Mouse (Mus musculus) hindbrain, embryonic 12.5 days (tissue): ENCODE results near the gene Gfod1. TPM values are rescaled to one million over a fixed set of nuclear protein-coding genes. Genes with fewer than 3 reads are reported as not detected.

Experiments used
- ATAC-seq: fragments of 200-750 bp; cut with Nextera tagmentation; 2 replicates; pipeline ENCODE4 v1.8.0; 2017; ENCODE audit warnings: moderate TSS enrichment; ENCODE audit not compliant: low FRiP score
- H3K27ac ChIP-seq: fragments of 300-500 bp; sonication (generic); 2 replicates; pipeline ENCODE4 v1.5.1; 2016; ENCODE audit warnings: mild to moderate bottlenecking
- H3K27me3 ChIP-seq: fragments of 300-500 bp; sonication (generic); 2 replicates; pipeline ENCODE4 v1.6.1; 2016; ENCODE audit warnings: mild to moderate bottlenecking
- H3K36me3 ChIP-seq: fragments of 300-500 bp; sonication (generic); 2 replicates; pipeline ENCODE4 v1.6.1; 2016; ENCODE audit warnings: mild to moderate bottlenecking
- H3K4me1 ChIP-seq: fragments of 300-500 bp; sonication (generic); 2 replicates; pipeline ENCODE4 v1.6.1; 2016
- H3K4me2 ChIP-seq: fragments of 300-500 bp; sonication (generic); replicated peaks from 2 replicates; pipeline ENCODE4 v1.6.1; 2016; ENCODE audit warnings: mild to moderate bottlenecking
- H3K4me3 ChIP-seq: fragments of 300-500 bp; sonication (generic); 2 replicates; pipeline ENCODE4 v1.5.1; 2016; ENCODE audit warnings: mild to moderate bottlenecking
- H3K9ac ChIP-seq: fragments of 300-500 bp; sonication (generic); 2 replicates; pipeline ENCODE4 v1.6.1; 2016; ENCODE audit warnings: mild to moderate bottlenecking, moderate library complexity
- H3K9me3 ChIP-seq: fragments of 300-500 bp; sonication (generic); replicated peaks from 2 replicates; pipeline ENCODE4 v1.6.1; 2016; ENCODE audit warnings: mild to moderate bottlenecking
- WGBS: fragments of 180-500 bp; shearing (Covaris S2); methylation state at CpG from one replicate; pipeline ENCODE4 v1.1.7; 2016; 5-methylcytosine and 5-hydroxymethylcytosine counted together
- polyA plus RNA-seq: library from polyadenylated mRNA; unstranded; fragments of >200 nt; fragmentation: Nextera tagmentation; extraction: Ambion mirVana; gene quantifications from 2 replicates; pipeline ENCODE4 v1.2.1, GENCODE M21; 2016

Gfod1 gene
- polyA plus RNA-seq, 1 experiment from 2014 or later, result 1.2 TPM

- no peak overlapping the region for H3K9ac ChIP-seq
- H3K9me3 ChIP-seq, result no peaks in the 10 kb centered on the region
- H3K4me2 ChIP-seq, result no peak overlapping the region
- ATAC-seq, result no peak
- 92% methylated on average over 4 of the region's 4 CpGs for WGBS
- H3K4me3 ChIP-seq, result no peak overlapping the region
- H3K36me3 ChIP-seq, result no peaks in the 10 kb centered on the region
- no peaks in the 10 kb centered on the region; the same call in 1 of the 2 replicates for H3K4me1 ChIP-seq
- H3K27ac ChIP-seq, result no peak overlapping the region
- no peaks in the 10 kb centered on the region for H3K27me3 ChIP-seq
Observed at GRCm38 (mm10) chr13:43187736-43188135, 116.2 kb downstream of the Gfod1 start.

- peak; percentile 52 for ATAC-seq
- 60% methylated on average over 8 of the region's 8 CpGs for WGBS
- Histone ChIP-seq H3K4me2 (peak overlapping the region; percentile 41), H3K36me3 (no peaks in the 10 kb centered on the region), H3K9ac (no peak overlapping the region), H3K4me3 (no peak overlapping the region), H3K27me3 (0 out of 2 replicates have a peak, but pooled peaks cover 4% of the 10 kb centered on the region), H3K4me1 (no peaks in the 10 kb centered on the region; the same call in 1 of the 2 replicates), H3K9me3 (no peaks in the 10 kb centered on the region), H3K27ac (no peak overlapping the region)
Observed at GRCm38 (mm10) chr13:43183248-43184055, 120.5 kb downstream of the Gfod1 start.

- H3K27me3 ChIP-seq, result 0 out of 2 replicates have a peak, but pooled peaks cover 4% of the 10 kb centered on the region
Observed at GRCm38 (mm10) chr13:43182465-43183201, 121.3 kb downstream of the Gfod1 start.

GRCm38 (mm10) chr13:43181104-43181503, 122.9 kb downstream of the Gfod1 start:
- Histone ChIP-seq H3K4me1 (no peaks in the 10 kb centered on the region; the same call in 1 of the 2 replicates), H3K27ac (no peak overlapping the region), H3K27me3 (0 out of 2 replicates have a peak, but pooled peaks cover 4% of the 10 kb centered on the region), H3K4me2 (no peak overlapping the region), H3K4me3 (no peak overlapping the region), H3K9me3 (no peaks in the 10 kb centered on the region), H3K9ac (no peak overlapping the region), H3K36me3 (no peaks in the 10 kb centered on the region)
- ATAC-seq, result no peak
- WGBS, result 57% methylated on average over 7 of the region's 7 CpGs

More at GRCm38 (mm10) chr13:43182465-43183201, 121.3 kb downstream of the Gfod1 start:
- Histone ChIP-seq H3K4me2 (peak overlapping the region; percentile 41), H3K4me1 (no peaks in the 10 kb centered on the region; the same call in 1 of the 2 replicates), H3K9ac (0 out of 2 replicates have a peak overlapping the region, but pooled peaks have one; percentile 0), H3K27ac (no peak overlapping the region), H3K4me3 (no peak overlapping the region), H3K36me3 (no peaks in the 10 kb centered on the region), H3K9me3 (no peaks in the 10 kb centered on the region)
- 18% methylated on average over 14 of the region's 14 CpGs for whole genome bisulfite sequencing
- ATAC-seq, result peak; percentile 54; the same call in 1 of the 2 replicates

GRCm38 (mm10) chr13:43177317-43177716, 126.7 kb downstream of the Gfod1 start:
- no peaks in the 10 kb centered on the region for H3K4me1 ChIP-seq
- WGBS, result 87% methylated on average over 7 of the region's 7 CpGs
- H3K9ac ChIP-seq, result no peak overlapping the region
- no peak for ATAC-seq
- H3K27me3 ChIP-seq, result 0 out of 2 replicates have a peak, but pooled peaks cover 2% of the 10 kb centered on the region
- H3K4me3 ChIP-seq, result no peak overlapping the region
- no peaks in the 10 kb centered on the region for H3K36me3 ChIP-seq
- H3K9me3 ChIP-seq, result no peaks in the 10 kb centered on the region
- no peak overlapping the region for H3K27ac ChIP-seq
- no peak overlapping the region for H3K4me2 ChIP-seq

GRCm38 (mm10) chr13:43176676-43177075, 127.3 kb downstream of the Gfod1 start:
- Histone ChIP-seq H3K4me2 (no peak overlapping the region), H3K27me3 (no peaks in the 10 kb centered on the region), H3K4me3 (no peak overlapping the region), H3K9me3 (no peaks in the 10 kb centered on the region), H3K27ac (no peak overlapping the region), H3K9ac (no peak overlapping the region), H3K4me1 (peaks cover 5% of the 10 kb centered on the region; the same call in 1 of the 2 replicates), H3K36me3 (no peaks in the 10 kb centered on the region)
- no peak for ATAC-seq
- WGBS, result 96% methylated on average over 3 of the region's 3 CpGs

- Histone ChIP-seq H3K36me3 (peaks cover 7% of the 10 kb centered on the region; the same call in 1 of the 2 replicates), H3K9me3 (no peaks in the 10 kb centered on the region), H3K27me3 (no peaks in the 10 kb centered on the region), H3K27ac (no peak overlapping the region), H3K9ac (no peak overlapping the region), H3K4me2 (no peak overlapping the region), H3K4me1 (peaks cover 5% of the 10 kb centered on the region; the same call in 1 of the 2 replicates), H3K4me3 (no peak overlapping the region)
- ATAC-seq, result no peak
- whole genome bisulfite sequencing, result 16% methylated on average over 9 of the region's 9 CpGs
Observed at GRCm38 (mm10) chr13:43173262-43173661, 130.7 kb downstream of the Gfod1 start.

- H3K9ac ChIP-seq, result 0 out of 2 replicates have a peak overlapping the region, but pooled peaks have one; percentile 72
- no peaks in the 10 kb centered on the region for H3K27me3 ChIP-seq
- H3K9me3 ChIP-seq, result no peaks in the 10 kb centered on the region
- H3K27ac ChIP-seq, result no peak overlapping the region
- no peak for ATAC-seq
- peak overlapping the region; percentile 59 for H3K4me2 ChIP-seq
- H3K4me1 ChIP-seq, result peaks cover 5% of the 10 kb centered on the region; the same call in 1 of the 2 replicates
- H3K36me3 ChIP-seq, result peaks cover 15% of the 10 kb centered on the region; the same call in 1 of the 2 replicates
- peak overlapping the region; percentile 68 for H3K4me3 ChIP-seq
- 38% methylated on average over 14 of the region's 14 CpGs for WGBS
Observed at GRCm38 (mm10) chr13:43172036-43172713, 131.8 kb downstream of the Gfod1 start.

GRCm38 (mm10) chr13:43171020-43171710, 132.8 kb downstream of the Gfod1 start, which contains the start of gene Tbc1d7:
TSS of gene Tbc1d7 (minus strand) at chr13:43171501.
- ATAC-seq, result peak; percentile 94
- H3K27ac ChIP-seq, result peak within 1 kb of the TSS; percentile 80
- H3K9ac ChIP-seq, result peak within 1 kb of the TSS; percentile 82
- peak within 1 kb of the TSS; percentile 59 for H3K4me2 ChIP-seq
- H3K27me3 ChIP-seq, result no peaks in the 10 kb centered on the region
- H3K9me3 ChIP-seq, result no peaks in the 10 kb centered on the region
- WGBS, result 1% methylated on average over 48 of the region's 48 CpGs
- peaks cover 5% of the 10 kb centered on the region; the same call in 1 of the 2 replicates for H3K4me1 ChIP-seq
- H3K4me3 ChIP-seq, result peak within 1 kb of the TSS; percentile 68
- H3K36me3 ChIP-seq, result peaks cover 15% of the 10 kb centered on the region; the same call in 1 of the 2 replicates

- H3K4me1 ChIP-seq, result peaks cover 5% of the 10 kb centered on the region; the same call in 1 of the 2 replicates
- H3K27me3 ChIP-seq, result no peaks in the 10 kb centered on the region
- H3K4me3 ChIP-seq, result no peak overlapping the region
- no peak overlapping the region for H3K27ac ChIP-seq
- H3K9ac ChIP-seq, result no peak overlapping the region
- peaks cover 37% of the 10 kb centered on the region for H3K36me3 ChIP-seq
- no peak overlapping the region for H3K4me2 ChIP-seq
- no peak for ATAC-seq
- 79% methylated on average over 9 of the region's 9 CpGs for WGBS
- H3K9me3 ChIP-seq, result no peaks in the 10 kb centered on the region
Observed at GRCm38 (mm10) chr13:43167721-43168120, 136.3 kb downstream of the Gfod1 start.

- Histone ChIP-seq H3K9me3 (no peaks in the 10 kb centered on the region), H3K4me3 (no peak overlapping the region), H3K27ac (no peak overlapping the region), H3K4me1 (no peaks in the 10 kb centered on the region), H3K27me3 (no peaks in the 10 kb centered on the region), H3K36me3 (peaks cover 34% of the 10 kb centered on the region), H3K9ac (no peak overlapping the region), H3K4me2 (no peak overlapping the region)
- ATAC-seq, result no peak
- WGBS, result 80% methylated on average over 3 of the region's 3 CpGs
Observed at GRCm38 (mm10) chr13:43159429-43159828, 144.5 kb downstream of the Gfod1 start.
